ENCODE assay signal across 7 mouse cellular contexts in the genomic region with DNA sequence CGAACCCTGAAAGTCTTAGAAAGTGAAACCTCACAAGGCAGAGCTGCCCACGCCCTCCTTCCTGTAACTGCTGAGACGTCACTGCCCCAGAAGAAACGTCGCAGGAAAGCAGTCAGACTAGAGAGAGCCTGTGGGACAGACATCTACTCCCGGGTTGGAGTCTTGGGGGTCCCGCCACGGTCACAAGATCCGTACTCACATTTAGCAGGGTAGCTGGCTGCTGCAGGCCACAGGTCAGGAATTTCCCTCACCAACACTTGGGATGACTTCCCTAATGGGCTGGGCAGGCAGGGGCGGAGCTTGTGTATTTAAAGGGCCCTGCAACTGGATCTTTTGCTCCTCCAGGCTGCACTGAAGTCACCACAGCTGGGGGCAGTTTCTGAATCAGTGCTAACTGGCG. TPM values are rescaled to one million over a fixed set of nuclear protein-coding genes. Genes with fewer than 3 reads are reported as not detected.
DNase-seq lines count a peak whose midpoint lies in the region; ATAC-seq and TF ChIP-seq lines count a peak whose summit lies in the region.

A gene (minus strand): TSS at position 302 of the 400 bp plus-strand sequence.

- peak within 1 kb of the TSS; percentile 86 for H3K4me2 ChIP-seq in stomach, embryonic 15.5 days

- H3K9ac ChIP-seq in stomach, embryonic 15.5 days, result peak within 1 kb of the TSS; percentile 22; the same call in 1 of the 2 replicates

- H3K27ac ChIP-seq in bone marrow macrophage, adult 2 months (ENCODE audit: insufficient read depth, low read depth, low read length), result peak within 1 kb of the TSS; percentile 83
- peak within 1 kb of the TSS; percentile 100 for H3K27ac ChIP-seq in forebrain, embryonic 10.5 days
- H3K27ac ChIP-seq in stomach, embryonic 15.5 days, result peak within 1 kb of the TSS; percentile 46

- peak within 1 kb of the TSS; percentile 95 for H3K4me3 ChIP-seq in bone marrow macrophage, adult 2 months (ENCODE audit: insufficient read depth, low read length)
- peak within 1 kb of the TSS; percentile 76 for H3K4me3 ChIP-seq in forebrain, embryonic 10.5 days
- H3K4me3 ChIP-seq in stomach, embryonic 15.5 days (replicated peaks), result peak within 1 kb of the TSS; percentile 71

- TF ChIP-seq POLR2A in bone marrow macrophage, adult 2 months (IDR thresholded peaks at IDR 0.05; ENCODE audit: borderline replicate concordance, low read depth, low read length), result no peak

- peak; percentile 67 for DNase-seq in MN1 (ENCODE audit: low spot score)
- no peak for DNase-seq in forebrain, embryonic 10.5 days (ENCODE audit: extremely low spot score, low spot score)
- peak; percentile 83 to 84 for DNase-seq in heart, postnatal 10 days
- peak; percentile 87 to 88 for DNase-seq in kidney, postnatal 36 days

- no peaks in the 10 kb centered on the region for H3K27me3 ChIP-seq in forebrain, embryonic 10.5 days (ENCODE audit: poor library complexity, severe bottlenecking)
- no peaks in the 10 kb centered on the region for H3K27me3 ChIP-seq in stomach, embryonic 15.5 days (replicated peaks)

- 74% methylated on average over 11 of the region's 11 CpGs for WGBS in forebrain, embryonic 10.5 days
- 20% methylated on average over 11 of the region's 11 CpGs for WGBS in stomach, embryonic 15.5 days

- no peak for TF ChIP-seq CTCF in bone marrow macrophage, adult 2 months (IDR thresholded peaks at IDR 0.05; ENCODE audit: low read depth, low read length)

- peaks cover 53% of the 10 kb centered on the region for H3K36me3 ChIP-seq in forebrain, embryonic 10.5 days (replicated peaks)
- H3K36me3 ChIP-seq in stomach, embryonic 15.5 days, result peaks cover 12% of the 10 kb centered on the region

- peak; percentile 35 for ATAC-seq in megakaryocyte progenitor cell, adult 5-6 weeks (replicated peaks; ENCODE audit: poor library complexity)
- no peak for ATAC-seq in stomach, embryonic 15.5 days (ENCODE audit: insufficient read depth, low FRiP score, low read depth)

- intact Hi-C loops in heart, postnatal 10 days (cut with DNase I), result loop anchor here (1.0 kb wide), 1 partner anchor 65 kb away; a partner anchor contains a TSS

- peaks cover 49% of the 10 kb centered on the region for H3K4me1 ChIP-seq in bone marrow macrophage, adult 2 months (ENCODE audit: control insufficient read depth, insufficient read depth, low read length)
- H3K4me1 ChIP-seq in forebrain, embryonic 10.5 days, result peaks cover 55% of the 10 kb centered on the region
- peaks cover 36% of the 10 kb centered on the region for H3K4me1 ChIP-seq in stomach, embryonic 15.5 days

- no peaks in the 10 kb centered on the region for H3K9me3 ChIP-seq in forebrain, embryonic 10.5 days
- no peaks in the 10 kb centered on the region for H3K9me3 ChIP-seq in stomach, embryonic 15.5 days

RNA-seq across cellular contexts. Expression of the gene that starts here (rescaled TPM):
- 95.9 and 96.2 TPM in 2 replicates for polyA plus RNA-seq in bone marrow macrophage, adult 2 months (2012; ENCODE audit: insufficient read depth, insufficient read length, missing spikeins)
- 3.3 TPM in 2 replicates for polyA plus RNA-seq in forebrain, embryonic 10.5 days (2016; fragmentation: Nextera tagmentation; extraction: Ambion mirVana)
- 10 to 100 TPM; 45.3 to 50.1 TPM for total RNA-seq in heart, postnatal 10 days (2021)
- 2.2 and 5.1 TPM in 2 replicates for total RNA-seq in megakaryocyte progenitor cell, adult 5-6 weeks (2015)
- 17.4 and 19.2 TPM in 2 replicates for total RNA-seq in megakaryocyte progenitor cell, adult 5-6 weeks (2017)
- polyA plus RNA-seq in stomach, embryonic 15.5 days (2015; fragmentation: Nextera tagmentation; extraction: Ambion mirVana), result 27.2 and 29.1 TPM in 2 replicates

Comparison
In these comparisons a context has a peak if more than half of its experiments do, and no peak if none do; other contexts are left out.
1. H3K27ac ChIP-seq: peak in every context shown above with its lines; median percentile 100 in forebrain, embryonic 10.5 days; 83 in bone marrow macrophage, adult 2 months; 46 in stomach, embryonic 15.5 days.